Mouse (Mus musculus) CH12.LX (cell line): ENCODE measurements around the gene Armh1. TPM values are rescaled to one million over a fixed set of nuclear protein-coding genes. Genes with fewer than 3 reads are reported as not detected.

Experiments used
- DNase-seq: peaks from one replicate; pipeline ENCODE4 v3.0.0-alpha.2; 2013; ENCODE audit errors: extremely low read depth
- H3K27ac ChIP-seq: 2 replicates; pipeline ENCODE4 v1.5.1; 2012; ENCODE audit warnings: low read depth, mild to moderate bottlenecking, control low read depth, moderate library complexity; ENCODE audit not compliant: insufficient read depth
- H3K27me3 ChIP-seq: replicated peaks from 2 replicates; pipeline ENCODE3; 2012; ENCODE audit warnings: inconsistent platforms
- H3K36me3 ChIP-seq, 2 experiments: replicated peaks in 1 of 2; 2 replicates each; pipeline versions ENCODE3 to v1.6.1; 2012; ENCODE audit warnings: inconsistent platforms in 1 of 2, low read length in 1 of 2, mild to moderate bottlenecking in 1 of 2, mixed read lengths in 1 of 2, moderate library complexity in 1 of 2; ENCODE audit not compliant: control insufficient read depth in 1 of 2, insufficient read depth in 1 of 2
- H3K4me1 ChIP-seq, 2 experiments: 2 replicates each; pipeline ENCODE4 v1.6.1; 2012; ENCODE audit warnings: inconsistent platforms in 1 of 2, moderate library complexity in 1 of 2; ENCODE audit not compliant: insufficient read depth in 2 of 2, control insufficient read depth in 1 of 2
- H3K4me2 ChIP-seq: 2 replicates; pipeline ENCODE4 v1.6.1; 2012; ENCODE audit warnings: low read depth, mild to moderate bottlenecking, control low read depth; ENCODE audit not compliant: poor library complexity, insufficient read depth, severe bottlenecking
- H3K4me3 ChIP-seq, 3 experiments: fragments of 150-350 bp in 1 of 3; sonication (generic) in 1 of 3; replicated peaks in 1 of 3; 2 replicates each; pipeline versions ENCODE3 to v1.5.1; 2011 to 2012; ENCODE audit warnings: low read depth in 2 of 3, low read length in 2 of 3, mild to moderate bottlenecking in 2 of 3, moderate library complexity in 2 of 3, control low read depth in 1 of 3, improper control_type of control experiment in 1 of 3, inconsistent platforms in 1 of 3, mixed read lengths in 1 of 3; ENCODE audit not compliant: poor library complexity in 1 of 3
- H3K79me2 ChIP-seq: replicated peaks from 2 replicates; pipeline ENCODE4 v1.6.1; 2012; ENCODE audit warnings: mild to moderate bottlenecking, moderate library complexity; ENCODE audit not compliant: control insufficient read depth, poor library complexity, insufficient read depth, severe bottlenecking; ENCODE audit errors: extremely low read depth
- H3K9ac ChIP-seq: 2 replicates; pipeline ENCODE4 v1.6.1; 2012; ENCODE audit warnings: low read depth, mild to moderate bottlenecking, control low read depth, moderate library complexity; ENCODE audit not compliant: insufficient read depth
- H3K9me3 ChIP-seq: replicated peaks from 2 replicates; pipeline ENCODE3; 2012; ENCODE audit warnings: low read length, inconsistent platforms, mixed read lengths
- CHD1 ChIP-seq: IDR thresholded peaks from 2 replicates; pipeline ENCODE4 v1.6.1; 2012; ENCODE audit warnings: low read depth, low read length, improper control_type of control experiment, inconsistent platforms
- CHD2 ChIP-seq: IDR thresholded peaks from 2 replicates; pipeline ENCODE4 v1.6.1; 2011; ENCODE audit warnings: low read length, improper control_type of control experiment
- CTCF ChIP-seq, 2 experiments: IDR thresholded peaks in 1 of 2; conservative IDR thresholded peaks in 1 of 2; 2 replicates each; pipeline ENCODE4 v1.5.1; 2011 to 2012; ENCODE audit warnings: low read depth in 2 of 2, low read length in 2 of 2, improper control_type of control experiment in 1 of 2, inconsistent platforms in 1 of 2, mild to moderate bottlenecking in 1 of 2, moderate library complexity in 1 of 2
- EP300 ChIP-seq: IDR thresholded peaks from 2 replicates; pipeline ENCODE4 v1.6.1; 2011; ENCODE audit warnings: low read length, improper control_type of control experiment
- ETS1 ChIP-seq: conservative IDR thresholded peaks from 2 replicates; pipeline ENCODE4 v1.6.1; 2012; ENCODE audit warnings: low read depth, mild to moderate bottlenecking, inconsistent platforms, low read length, improper control_type of control experiment, moderate library complexity
- GABPA ChIP-seq: IDR thresholded peaks from 2 replicates; pipeline ENCODE4 v1.6.1; 2012; ENCODE audit warnings: low read depth, low read length, improper control_type of control experiment, inconsistent platforms; ENCODE audit not compliant: insufficient replicate concordance
- HCFC1 ChIP-seq: IDR thresholded peaks from 2 replicates; pipeline ENCODE4 v1.6.1; 2012; ENCODE audit warnings: low read depth, mild to moderate bottlenecking, inconsistent platforms, low read length, improper control_type of control experiment
- JUND ChIP-seq: conservative IDR thresholded peaks from 2 replicates; pipeline ENCODE4 v1.6.1; 2011; ENCODE audit warnings: low read depth, low read length, improper control_type of control experiment
- KAT2A ChIP-seq: IDR thresholded peaks from 2 replicates; pipeline ENCODE4 v1.6.1; 2012; ENCODE audit warnings: low read length, improper control_type of control experiment, inconsistent platforms; ENCODE audit not compliant: insufficient replicate concordance
- MAFK ChIP-seq: IDR thresholded peaks from 2 replicates; pipeline ENCODE4 v1.6.1; 2011; ENCODE audit warnings: low read length, improper control_type of control experiment; ENCODE audit not compliant: insufficient replicate concordance
- MAX ChIP-seq: IDR thresholded peaks from 2 replicates; pipeline ENCODE4 v1.6.1; 2011; ENCODE audit warnings: low read length, improper control_type of control experiment
- MAZ ChIP-seq: IDR thresholded peaks from 2 replicates; pipeline ENCODE4 v1.6.1; 2012; ENCODE audit warnings: low read depth, mild to moderate bottlenecking, inconsistent platforms, low read length, improper control_type of control experiment, moderate library complexity
- MEF2A ChIP-seq: IDR thresholded peaks from 2 replicates; pipeline ENCODE4 v1.6.1; 2014; ENCODE audit warnings: low read depth, mild to moderate bottlenecking, inconsistent platforms, low read length, improper control_type of control experiment, borderline replicate concordance
- MXI1 ChIP-seq: IDR thresholded peaks from 2 replicates; pipeline ENCODE4 v1.6.1; 2011; ENCODE audit warnings: mild to moderate bottlenecking, low read depth, low read length, improper control_type of control experiment
- NELFE ChIP-seq: IDR thresholded peaks from 2 replicates; pipeline ENCODE4 v1.6.1; 2011; ENCODE audit warnings: low read depth, low read length, improper control_type of control experiment
- POLR2A ChIP-seq: IDR thresholded peaks from 2 replicates; pipeline ENCODE4 v1.6.1; 2011; ENCODE audit warnings: low read depth, mild to moderate bottlenecking, improper control_type of control experiment, low read length
- POLR2AphosphoS2 ChIP-seq: IDR thresholded peaks from 2 replicates; pipeline ENCODE4 v1.6.1; 2011; ENCODE audit warnings: low read depth, low read length, improper control_type of control experiment
- SIN3A ChIP-seq: IDR thresholded peaks from 2 replicates; pipeline ENCODE4 v1.6.1; 2012; ENCODE audit warnings: low read length, improper control_type of control experiment, inconsistent platforms
- SMC3 ChIP-seq: IDR thresholded peaks from 2 replicates; pipeline ENCODE4 v1.6.1; 2011; ENCODE audit warnings: low read depth, low read length, improper control_type of control experiment
- TBP ChIP-seq: conservative IDR thresholded peaks from 2 replicates; pipeline ENCODE4 v1.6.1; 2011; ENCODE audit warnings: low read depth, low read length, improper control_type of control experiment
- UBTF ChIP-seq: IDR thresholded peaks from 2 replicates; pipeline ENCODE4 v1.6.1; 2012; ENCODE audit warnings: low read depth, mild to moderate bottlenecking, inconsistent platforms, low read length, improper control_type of control experiment, moderate library complexity
- USF2 ChIP-seq: conservative IDR thresholded peaks from 2 replicates; pipeline ENCODE4 v1.6.1; 2011; ENCODE audit warnings: low read depth, low read length, improper control_type of control experiment
- ZC3H11A ChIP-seq: IDR thresholded peaks from 2 replicates; pipeline ENCODE4 v1.6.1; 2012; ENCODE audit warnings: low read depth, mild to moderate bottlenecking, inconsistent platforms, low read length, improper control_type of control experiment
- ZMIZ1 ChIP-seq: IDR thresholded peaks from 2 replicates; pipeline ENCODE4 v1.6.1; 2012; ENCODE audit warnings: low read depth, mild to moderate bottlenecking, inconsistent platforms, low read length, improper control_type of control experiment
- ZNF384 ChIP-seq: IDR thresholded peaks from 2 replicates; pipeline ENCODE4 v1.6.1; 2012; ENCODE audit warnings: low read depth, low read length, improper control_type of control experiment, inconsistent platforms
- dilution Hi-C: fragments of 300-500 bp; cut with MboI; formaldehyde crosslinking; loops from 2 replicates; pipeline ENCODE4 v1.14.3; 2020; ENCODE audit warnings: low sequenced_read_pairs; ENCODE audit not compliant: extremely low pct_unique_long_range_greater_than_20kb, extremely low pct_ligation_motif_present
- in situ Hi-C: fragments of 300-500 bp; cut with MboI; formaldehyde crosslinking; loops from 3 replicates; pipeline ENCODE4 v1.14.3; 2019; ENCODE audit warnings: low sequenced_read_pairs, low pct_ligation_motif_present, low pct_unique_long_range_greater_than_20kb, mixed read lengths
- polyA plus RNA-seq: library from polyadenylated mRNA; unstranded; fragments of >175 nt; gene quantifications from 2 replicates; pipeline ENCODE4 v1.2.1, GENCODE M21; 2012; ENCODE audit warnings: low read depth; ENCODE audit not compliant: insufficient read length
- total RNA-seq, 2 experiments: library from RNA; depleted of rRNA; stranded (reverse); fragments of 300-350 nt in 1 of 2; fragments of >200 nt in 1 of 2; gene quantifications; 2 replicates each; pipeline ENCODE4 v1.2.3; 2012 to 2014

The Armh1 gene
- total and polyA plus RNA-seq, 3 experiments = not detected

- no peak for TF ChIP-seq MAX
- no peak for TF ChIP-seq USF2
- TF ChIP-seq SIN3A = no peak
- no peak for TF ChIP-seq ZNF384
- TF ChIP-seq MXI1 = no peak
- no peak for TF ChIP-seq CHD2
- no peak for TF ChIP-seq POLR2A
- TF ChIP-seq GABPA = no peak
- TF ChIP-seq ZMIZ1 = no peak
- no peak for TF ChIP-seq UBTF
- TF ChIP-seq POLR2AphosphoS2 = no peak
- TF ChIP-seq EP300 = no peak
- no peaks in the 10 kb centered on the region for H3K79me2 ChIP-seq
- H3K9me3 ChIP-seq = peaks cover 34% of the 10 kb centered on the region
- H3K4me3 ChIP-seq = no peak overlapping the region
- dilution Hi-C loops = no loop called here
- no peak overlapping the region for H3K9ac ChIP-seq
- no peaks in the 10 kb centered on the region for H3K27me3 ChIP-seq
- peaks cover 75 to 100% of the 10 kb centered on the region in 2 experiments for H3K36me3 ChIP-seq
- H3K4me2 ChIP-seq = no peak overlapping the region
- no peak overlapping the region for H3K27ac ChIP-seq
- in situ Hi-C loops = no loop called here
- H3K4me1 ChIP-seq = peaks cover 11 to 31% of the 10 kb centered on the region in 2 experiments
- DNase-seq = no peak
These were observed 24.4 kb upstream of the Armh1 start for GRCm38 (mm10) chr4:117276281-117276711.

- dilution Hi-C loops = no loop called here
- peaks cover 72 to 94% of the 10 kb centered on the region in 2 experiments for H3K36me3 ChIP-seq
These were observed 22.8 kb upstream of the Armh1 start for GRCm38 (mm10) chr4:117274720-117275119.

GRCm38 (mm10) chr4:117272459-117272858 lies 20.5 kb upstream of the Armh1 start:
- in situ Hi-C loops (no loop called here), dilution Hi-C loops (no loop called here)
- Histone ChIP-seq H3K27ac (no peak overlapping the region), H3K79me2 (no peaks in the 10 kb centered on the region), H3K4me2 (no peak overlapping the region), H3K9me3 (peaks cover 34% of the 10 kb centered on the region), H3K4me1 (peaks cover 5 to 18% of the 10 kb centered on the region in 2 experiments; a peak in 3 of 4 replicates), H3K36me3 (peaks cover 53 to 71% of the 10 kb centered on the region in 2 experiments), H3K4me3 (no peak overlapping the region), H3K9ac (no peak overlapping the region), H3K27me3 (no peaks in the 10 kb centered on the region)
- no peak for DNase-seq
- TF ChIP-seq MAFK (no peak), TBP (no peak), NELFE (no peak), JUND (no peak), EP300 (no peak), GABPA (no peak), CTCF (conservative IDR thresholded peaks at IDR 0.05 in 1 of 2, IDR thresholded peaks at IDR 0.05 in 1 of 2; ENCODE audit: low read depth in 2 of 2, low read length in 2 of 2) (no peak), ZC3H11A (no peak), ETS1 (no peak), MAZ (no peak), KAT2A (no peak), SMC3 (no peak), SIN3A (no peak), CHD2 (no peak), MEF2A (no peak), MAX (no peak), ZMIZ1 (no peak)

More at GRCm38 (mm10) chr4:117274720-117275119, 22.8 kb upstream of the Armh1 start:
- H3K9ac ChIP-seq = no peak overlapping the region
- no peak for DNase-seq
- peaks cover 11 to 31% of the 10 kb centered on the region in 2 experiments for H3K4me1 ChIP-seq
- H3K4me2 ChIP-seq = no peak overlapping the region
- H3K4me3 ChIP-seq = no peak overlapping the region
- H3K79me2 ChIP-seq = no peaks in the 10 kb centered on the region
- H3K27ac ChIP-seq = no peak overlapping the region
- H3K9me3 ChIP-seq = peaks cover 34% of the 10 kb centered on the region
- no peaks in the 10 kb centered on the region for H3K27me3 ChIP-seq
- TF ChIP-seq CHD1 = no peak
- no peak for TF ChIP-seq POLR2A
- no peak for TF ChIP-seq HCFC1
- in situ Hi-C loops = no loop called here
